Mouse (Mus musculus) heart, adult 9 months (tissue): ENCODE data around the gene Atcay.
"Not testable (repeated sequence)": the region's sequence is repeated elsewhere in the genome, so short reads cannot be mapped to it uniquely, and the experiment has no call there.

Experiments
- DNase-seq, 2 experiments: peaks; one replicate each; pipeline ENCODE4 v3.0.0; 2022; ENCODE audit warnings: low spot score in 2 of 2

The Atcay gene

DNA sequence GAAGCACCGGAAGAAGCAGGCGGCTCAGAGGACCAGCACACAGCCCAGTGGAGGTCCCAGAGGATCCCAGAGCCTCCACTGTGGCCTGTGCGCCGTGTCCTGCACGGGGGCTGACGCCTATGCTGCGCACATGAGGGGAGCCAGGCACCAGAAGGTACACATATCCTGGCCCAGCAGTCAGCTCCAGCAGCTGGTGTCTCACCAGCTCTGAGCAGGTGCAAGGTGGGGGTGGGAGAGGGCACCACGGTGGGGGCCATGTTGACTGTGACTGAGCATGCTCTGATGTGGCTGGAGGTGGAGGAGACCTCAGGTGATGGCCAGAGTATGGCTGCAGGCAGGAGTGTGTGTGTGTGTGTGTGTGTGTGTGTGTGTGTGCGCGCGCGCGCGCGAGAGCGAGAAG, 11.4 kb upstream of the Atcay start:
- no peak for DNase-seq

DNA sequence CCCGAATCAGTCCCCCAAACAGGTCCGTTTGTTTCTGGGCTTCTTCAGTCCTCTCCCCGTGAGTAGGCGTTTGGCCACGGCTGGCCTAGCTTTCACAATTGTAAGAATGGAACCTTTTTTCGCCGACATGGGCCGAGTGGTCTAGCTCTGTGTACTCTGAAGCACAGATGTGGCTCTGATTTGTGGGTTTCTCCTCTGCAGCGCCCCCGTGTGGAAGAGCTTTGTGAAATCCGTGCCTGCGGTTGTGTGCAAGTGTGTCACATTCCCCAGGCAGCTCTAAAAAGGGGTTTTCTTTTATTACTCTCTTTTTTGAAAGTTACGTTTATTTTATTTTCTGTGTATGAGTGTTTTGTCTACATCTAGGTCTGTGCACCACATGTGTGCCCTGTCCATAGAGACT, 10.2 kb upstream of the Atcay start:
- no peak for DNase-seq

DNA sequence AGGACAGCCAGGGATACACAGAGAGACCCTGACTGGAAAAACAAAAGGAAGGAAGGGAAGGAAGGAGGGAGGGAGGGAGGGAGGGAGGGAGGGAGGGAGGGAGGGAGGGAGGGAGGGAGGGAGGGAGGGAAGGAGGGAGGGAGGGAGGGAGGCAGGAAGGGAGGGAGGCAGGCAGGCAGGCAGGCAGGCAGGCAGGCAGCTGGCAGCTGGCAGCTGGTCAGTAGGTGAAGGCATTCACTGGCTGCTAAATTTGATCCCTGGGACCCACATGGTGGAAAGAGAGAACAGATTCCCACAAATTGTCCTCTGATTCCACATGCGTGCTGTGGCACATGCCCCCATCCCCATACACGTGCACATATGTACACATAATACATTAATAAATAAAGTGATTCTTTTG, 8.0 kb upstream of the Atcay start:
- no peak for DNase-seq

DNA sequence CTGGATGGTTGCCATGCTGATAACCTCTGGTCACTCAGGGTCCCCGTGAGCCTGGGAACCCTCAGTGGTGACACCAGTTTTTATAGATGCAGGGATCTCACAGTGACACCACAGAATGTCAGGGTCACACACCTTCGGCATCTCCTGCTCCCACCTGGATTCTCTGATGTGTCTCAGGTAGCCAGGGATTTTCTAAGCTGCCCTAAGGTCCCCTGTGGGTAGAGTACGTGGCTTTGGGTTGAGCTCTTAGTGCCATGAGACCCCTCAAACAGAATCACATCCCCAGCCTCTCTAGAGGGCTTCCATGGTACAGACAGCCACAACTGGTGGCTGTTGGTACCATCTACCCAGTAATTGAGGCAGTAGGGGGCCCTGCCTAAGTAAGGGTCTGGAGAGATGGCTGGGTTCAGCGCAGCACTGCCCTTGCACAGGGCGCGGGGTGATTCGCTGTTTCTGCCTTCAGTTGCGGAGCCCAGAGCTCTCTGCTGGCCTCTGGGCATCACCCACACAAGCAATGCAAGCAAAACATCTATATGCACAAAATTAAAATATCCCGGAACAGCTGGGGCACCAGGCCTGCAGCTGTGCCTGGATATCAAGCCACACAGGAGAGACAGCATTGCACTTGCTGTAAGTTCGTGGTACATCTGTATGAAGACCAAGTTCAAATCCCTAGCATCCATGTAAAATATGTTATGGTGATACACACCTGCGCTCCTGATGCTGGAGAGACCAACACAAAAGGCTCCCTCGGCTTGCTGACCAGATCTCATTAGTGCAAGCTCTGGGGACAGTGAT, 6.0 kb upstream of the Atcay start:
- no peak for DNase-seq

DNA sequence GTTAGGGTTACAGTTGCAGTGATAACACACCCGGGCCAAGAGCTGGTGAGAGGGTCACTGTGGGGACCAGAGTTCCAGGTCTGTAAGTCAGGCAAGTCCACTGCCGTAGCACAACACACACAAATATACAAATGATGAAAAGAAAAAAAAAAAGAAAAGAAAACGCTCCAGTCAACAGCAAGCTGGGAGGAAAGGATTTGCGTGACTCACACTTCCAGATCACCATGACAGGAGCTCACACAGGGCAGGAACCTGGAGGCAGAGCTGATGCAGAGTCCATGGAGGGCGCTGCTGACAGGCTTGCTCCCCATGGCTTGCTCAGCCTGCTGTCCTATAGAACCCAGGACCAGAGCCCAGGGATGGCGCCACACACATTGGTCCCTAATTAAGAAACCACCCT, 3.6 kb upstream of the Atcay start:
- no peak for DNase-seq

DNA sequence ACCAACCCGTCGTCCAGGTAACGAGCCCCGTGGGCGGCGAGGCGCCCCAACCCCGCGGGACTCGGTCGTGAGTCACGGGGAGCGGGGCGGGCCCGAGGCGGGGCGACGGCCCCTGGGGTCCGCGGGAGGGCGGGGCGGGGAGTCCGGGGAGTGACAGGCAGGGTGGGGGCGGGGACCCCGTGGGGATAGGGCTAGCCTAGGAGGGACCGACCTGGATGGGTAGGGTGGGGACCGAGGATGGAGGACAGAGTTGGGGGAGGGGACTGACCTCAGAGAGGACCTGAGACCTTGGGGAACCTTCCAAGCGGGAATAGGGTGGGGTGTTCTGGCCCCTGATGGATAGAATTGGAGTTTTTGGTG, 2.6 kb upstream of the Atcay start:
- DNase-seq: no peak

DNA sequence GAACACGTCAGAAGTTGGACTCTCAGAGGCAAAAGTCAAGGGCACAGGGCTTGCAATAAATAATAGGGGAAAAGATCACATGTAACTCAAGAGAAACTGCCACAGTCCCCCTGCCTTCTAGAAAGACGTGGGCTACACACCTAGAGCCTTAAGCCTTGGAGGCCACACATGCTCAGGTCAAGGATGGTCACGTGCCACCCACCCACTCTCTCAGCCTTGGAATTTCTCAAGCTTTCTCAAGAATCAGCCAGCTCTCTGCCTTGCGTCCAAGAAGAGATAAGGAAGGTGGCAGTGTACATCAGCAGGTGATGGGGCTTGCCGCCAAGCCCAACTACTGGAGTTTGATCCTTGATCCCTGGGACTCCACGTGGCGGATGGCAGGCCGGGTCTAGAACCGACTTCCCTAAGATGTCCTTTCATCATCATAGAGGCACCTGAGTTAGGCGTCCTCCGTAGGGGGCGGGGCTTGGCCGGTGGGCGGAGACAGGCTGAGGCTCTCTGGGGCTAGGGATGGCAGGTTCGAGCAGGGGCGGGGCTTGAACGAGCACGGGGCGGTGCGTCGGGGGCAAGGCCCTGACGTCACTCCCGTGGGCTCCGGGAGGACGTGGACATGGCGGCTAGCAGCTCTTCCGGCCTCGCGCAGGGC, 2.1 kb upstream of the Atcay start, which contains the start of gene Zfr2:
Gene Zfr2, plus strand, starts transcription at position 576 of the 646 bp plus-strand sequence.
- DNase-seq: peak; percentile 76 to 77

DNA sequence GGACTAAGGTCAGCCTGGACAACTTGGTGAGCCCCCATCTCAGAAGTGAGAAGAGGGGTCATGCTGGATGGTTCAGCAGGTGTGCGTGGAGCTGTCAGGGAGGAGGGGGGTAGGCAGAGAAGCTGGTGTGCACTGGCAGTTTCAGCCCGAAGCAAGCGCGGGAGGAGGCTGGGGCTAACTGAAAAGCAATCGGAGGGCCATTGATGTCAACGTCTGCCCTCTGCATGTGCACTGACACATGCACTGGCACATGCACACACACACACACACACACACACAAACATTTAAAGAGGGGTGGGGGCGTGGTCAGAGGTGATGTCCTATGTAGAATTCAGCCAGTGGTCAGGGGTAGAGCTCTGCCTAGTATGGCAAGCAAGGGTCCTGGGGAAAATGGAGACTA, 803 bp upstream of the Atcay start:
- DNase-seq: no peak

DNA sequence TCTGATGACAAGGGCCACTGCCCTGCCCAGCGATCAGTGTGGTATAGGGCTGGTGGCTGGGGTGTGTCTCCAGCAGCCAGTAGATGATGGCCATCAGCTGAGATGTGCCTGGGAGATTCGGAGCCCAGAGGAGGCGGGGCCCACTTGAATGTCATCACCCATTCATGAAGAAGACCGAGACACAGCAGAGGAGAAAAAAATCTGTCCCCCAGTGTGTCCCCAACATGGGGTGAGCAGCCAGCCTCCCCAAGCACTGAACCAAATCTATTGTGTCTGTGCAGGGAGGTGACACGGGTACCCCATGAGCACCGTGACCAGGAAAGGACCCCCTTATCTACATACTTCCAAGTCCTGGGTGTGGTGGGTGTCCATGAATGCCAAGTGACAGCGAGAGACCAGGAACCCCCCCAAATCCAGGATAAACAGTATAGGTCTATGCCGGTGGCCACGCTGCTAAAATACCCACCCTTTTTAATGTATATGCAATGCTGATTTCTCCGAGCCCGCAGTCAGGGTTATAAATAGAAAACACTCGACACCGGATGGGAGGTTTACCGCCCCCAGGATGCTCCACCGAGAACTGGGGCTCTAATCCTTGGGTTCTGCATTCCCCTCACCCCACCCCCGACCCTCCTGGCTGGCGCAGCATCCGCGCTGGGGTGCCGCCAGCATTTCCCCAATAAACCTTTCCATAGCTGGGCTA, 747 bp downstream of the Atcay start:
- no peak for DNase-seq

DNA sequence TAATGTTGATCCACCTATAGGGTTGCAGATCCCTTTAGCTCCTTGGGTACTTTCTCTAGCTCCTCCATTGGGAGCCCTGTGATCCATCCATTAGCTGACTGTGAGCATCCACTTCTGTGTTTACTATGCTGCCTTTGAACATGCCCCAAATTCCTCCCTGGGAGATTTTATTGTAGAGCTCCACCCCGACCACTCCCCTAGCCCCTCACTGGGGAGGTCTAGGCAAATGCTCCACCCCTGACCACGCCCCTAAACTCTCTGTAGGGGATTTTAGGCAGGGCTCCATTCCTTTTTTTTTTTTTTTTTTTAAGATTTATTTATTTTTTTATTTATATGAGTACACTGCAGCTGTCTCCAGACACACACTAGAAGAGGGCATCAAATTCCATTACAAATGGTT, 6.9 kb downstream of the Atcay start:
- not testable (repeated sequence) for DNase-seq

DNA sequence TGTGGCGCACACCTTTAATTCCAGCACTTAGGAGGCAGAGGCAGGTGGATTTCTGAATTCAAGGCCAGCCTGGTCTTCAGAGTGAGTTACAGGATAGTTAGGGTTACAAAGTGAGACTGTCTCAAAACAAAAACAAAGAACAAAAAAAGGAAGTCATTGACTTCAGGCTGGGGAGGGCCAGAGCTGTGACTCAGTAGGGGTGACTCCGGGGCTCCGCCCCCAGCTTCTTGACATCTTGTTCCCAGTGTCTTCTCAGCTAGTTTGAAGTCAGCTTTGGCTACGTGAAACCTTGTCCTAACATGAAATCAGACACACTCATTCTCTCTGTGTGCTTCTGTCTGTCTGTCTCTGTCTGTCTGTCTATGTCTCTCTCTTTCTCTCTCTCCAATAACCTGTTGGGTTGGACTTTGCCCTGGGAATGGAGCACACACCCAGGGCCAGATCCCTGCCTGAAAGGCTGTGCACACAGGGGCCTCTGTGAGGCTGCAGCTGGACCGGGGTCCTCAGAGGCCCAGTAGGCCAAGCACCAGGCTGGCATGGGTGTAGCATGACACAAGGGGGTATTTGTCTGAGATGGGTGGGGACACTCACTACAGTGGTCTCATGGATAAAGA, 9.1 kb downstream of the Atcay start:
- no peak for DNase-seq

DNA sequence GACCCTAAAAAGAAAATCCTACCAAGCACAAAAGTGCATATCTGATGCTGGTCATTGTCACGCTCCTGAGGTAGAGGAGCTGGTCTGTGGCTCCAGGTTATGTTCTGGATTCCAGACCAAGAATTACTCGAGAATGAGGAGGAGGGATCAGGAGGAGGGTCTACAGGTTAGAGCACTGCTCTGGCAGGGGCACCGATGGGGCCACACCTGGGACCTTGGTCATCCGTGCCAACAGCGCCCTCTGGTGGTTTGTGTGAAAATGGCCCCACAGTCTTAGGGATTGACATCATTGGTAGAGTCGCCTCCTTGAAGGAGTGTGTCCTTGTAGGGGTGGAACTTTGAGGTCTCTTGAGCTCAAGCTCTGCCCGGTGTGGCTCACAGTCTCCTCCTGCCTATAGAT, 12.7 kb downstream of the Atcay start:
- peak in 1 of 2 experiments; percentile 44 for DNase-seq

DNA sequence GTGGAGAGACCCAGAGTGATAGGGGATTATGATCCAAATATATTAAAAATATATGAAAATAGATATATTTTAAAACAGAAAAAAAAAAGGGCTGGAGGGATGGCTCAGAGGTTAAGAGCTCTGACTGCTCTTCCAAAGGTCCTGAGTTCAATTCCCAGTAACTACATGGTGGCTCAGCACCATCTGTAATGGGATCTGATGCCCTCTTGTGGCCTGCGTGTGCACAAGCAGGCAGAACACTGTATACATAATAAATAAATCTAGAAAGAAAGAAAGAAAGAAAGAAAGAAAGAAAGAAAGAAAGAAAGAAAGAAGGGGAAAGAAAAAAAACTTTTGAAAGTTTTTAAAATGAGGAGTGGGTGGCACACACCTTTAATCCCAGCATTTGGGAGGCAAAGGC, 13.4 kb downstream of the Atcay start:
- not testable (repeated sequence) for DNase-seq

DNA sequence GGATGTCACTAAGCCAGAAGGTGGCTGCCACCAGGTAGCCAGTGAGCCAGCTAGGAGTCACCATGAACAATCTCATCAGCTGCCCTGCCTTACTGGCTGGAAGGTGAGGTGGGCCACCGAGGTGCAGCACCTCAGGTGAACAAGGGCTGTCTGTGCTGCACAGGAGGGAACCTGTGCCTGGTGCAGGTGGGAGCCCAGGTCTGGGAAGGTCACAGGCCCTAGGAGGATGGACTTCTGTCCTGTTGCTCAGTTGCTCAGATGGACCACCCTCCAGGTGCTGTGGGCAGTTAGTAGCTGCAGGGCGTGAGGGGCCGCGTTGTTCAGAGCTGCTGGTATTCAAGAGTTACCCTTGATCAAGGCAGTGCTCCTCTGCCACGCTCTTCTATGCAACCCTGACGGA, 13.8 kb downstream of the Atcay start:
- DNase-seq: no peak

DNA sequence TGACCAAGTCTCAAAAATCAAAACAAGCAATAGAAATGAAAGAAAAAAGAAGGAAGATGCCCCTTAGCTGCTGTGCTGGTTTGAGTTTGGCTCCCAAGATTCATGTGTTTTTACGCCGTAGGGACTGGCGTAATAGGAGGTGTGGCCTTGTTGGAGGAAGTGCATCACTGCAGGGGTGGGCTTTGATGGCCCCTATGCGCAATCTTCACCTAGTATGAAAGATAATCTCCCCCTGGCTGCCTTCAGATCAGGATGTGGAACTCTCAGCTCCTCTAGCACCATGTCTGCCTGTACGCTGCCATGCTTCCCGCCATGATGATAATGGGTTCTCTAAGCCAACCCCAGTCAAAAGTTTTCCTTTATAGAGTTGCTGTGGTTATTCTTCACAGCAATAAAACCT, 14.4 kb downstream of the Atcay start:
- DNase-seq: no peak

DNA sequence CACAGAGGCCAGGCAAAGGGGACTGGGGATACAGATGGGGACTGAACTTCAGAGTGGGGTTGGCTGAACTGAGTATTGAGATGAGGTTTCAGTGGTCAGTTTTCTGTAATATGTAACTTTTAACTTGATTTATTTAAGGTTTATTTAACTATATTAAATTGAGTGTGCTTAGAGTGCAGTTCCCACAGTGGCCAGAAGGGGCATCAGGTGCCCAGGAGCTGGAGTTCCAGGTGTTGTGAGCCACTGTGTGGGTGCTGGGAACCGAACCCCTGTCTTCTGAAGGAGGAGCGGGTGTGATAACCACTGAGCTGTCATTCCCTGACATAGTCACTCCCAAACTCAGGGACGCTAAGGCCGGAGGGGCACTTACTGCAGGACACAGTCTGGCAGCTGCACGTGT, 20.5 kb downstream of the Atcay start:
- no peak for DNase-seq

DNA sequence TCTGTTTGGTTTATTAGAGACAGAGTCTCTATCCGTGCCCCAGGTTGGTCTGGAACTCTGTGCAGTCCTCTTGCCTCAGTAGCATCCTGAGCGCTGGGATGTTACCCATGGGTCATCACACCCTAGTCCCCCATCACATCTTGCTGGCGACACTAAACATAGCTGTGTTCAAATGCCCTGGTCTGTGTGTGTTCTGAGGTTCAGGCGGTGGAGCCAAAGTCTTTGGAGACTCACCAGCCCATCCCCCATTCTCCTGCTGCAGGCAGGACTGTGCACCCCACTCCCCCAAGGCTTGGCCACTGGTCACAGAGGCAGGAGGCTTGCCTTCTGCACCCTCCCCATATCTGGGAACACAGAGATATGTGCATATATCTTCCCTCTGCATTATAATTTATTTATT, 26.5 kb downstream of the Atcay start:
- DNase-seq: peak in 1 of 2 experiments; percentile 7

DNA sequence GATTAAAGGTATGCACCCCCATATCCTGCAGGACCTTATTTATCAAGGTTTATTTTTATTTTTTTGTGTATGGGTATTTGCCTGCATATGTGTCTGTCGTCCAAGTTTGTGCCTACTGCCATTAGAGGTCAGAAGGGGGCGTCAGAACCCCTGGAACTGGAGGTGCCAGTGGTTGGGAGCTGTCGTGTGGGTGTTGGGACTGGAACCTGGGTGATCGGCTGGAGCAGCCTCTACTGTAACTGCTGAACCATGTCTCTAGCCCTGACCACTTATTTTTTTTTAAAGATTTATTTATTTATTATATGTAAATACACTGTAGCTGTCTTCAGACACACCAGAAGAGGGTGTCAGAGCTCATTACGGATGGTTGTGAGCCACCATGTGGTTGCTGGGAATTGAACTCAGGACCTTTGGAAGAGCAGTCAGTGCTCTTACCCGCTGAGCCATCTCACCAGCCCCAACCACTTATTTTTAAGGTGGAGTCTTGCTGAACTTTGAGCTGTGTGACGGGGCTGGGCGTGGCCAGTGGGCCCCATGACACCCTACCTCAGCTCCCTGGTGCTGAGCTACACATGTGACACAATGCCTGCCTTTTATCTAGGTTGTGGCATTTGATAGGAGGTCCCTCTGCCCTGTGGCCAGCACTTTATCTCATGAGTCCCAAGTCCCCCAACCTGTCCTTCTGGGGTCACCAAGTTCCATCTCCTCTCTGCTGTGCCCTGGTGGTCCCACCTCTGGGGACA, 27.5 kb downstream of the Atcay start:
- DNase-seq: peak in 1 of 2 experiments; percentile 41

DNA sequence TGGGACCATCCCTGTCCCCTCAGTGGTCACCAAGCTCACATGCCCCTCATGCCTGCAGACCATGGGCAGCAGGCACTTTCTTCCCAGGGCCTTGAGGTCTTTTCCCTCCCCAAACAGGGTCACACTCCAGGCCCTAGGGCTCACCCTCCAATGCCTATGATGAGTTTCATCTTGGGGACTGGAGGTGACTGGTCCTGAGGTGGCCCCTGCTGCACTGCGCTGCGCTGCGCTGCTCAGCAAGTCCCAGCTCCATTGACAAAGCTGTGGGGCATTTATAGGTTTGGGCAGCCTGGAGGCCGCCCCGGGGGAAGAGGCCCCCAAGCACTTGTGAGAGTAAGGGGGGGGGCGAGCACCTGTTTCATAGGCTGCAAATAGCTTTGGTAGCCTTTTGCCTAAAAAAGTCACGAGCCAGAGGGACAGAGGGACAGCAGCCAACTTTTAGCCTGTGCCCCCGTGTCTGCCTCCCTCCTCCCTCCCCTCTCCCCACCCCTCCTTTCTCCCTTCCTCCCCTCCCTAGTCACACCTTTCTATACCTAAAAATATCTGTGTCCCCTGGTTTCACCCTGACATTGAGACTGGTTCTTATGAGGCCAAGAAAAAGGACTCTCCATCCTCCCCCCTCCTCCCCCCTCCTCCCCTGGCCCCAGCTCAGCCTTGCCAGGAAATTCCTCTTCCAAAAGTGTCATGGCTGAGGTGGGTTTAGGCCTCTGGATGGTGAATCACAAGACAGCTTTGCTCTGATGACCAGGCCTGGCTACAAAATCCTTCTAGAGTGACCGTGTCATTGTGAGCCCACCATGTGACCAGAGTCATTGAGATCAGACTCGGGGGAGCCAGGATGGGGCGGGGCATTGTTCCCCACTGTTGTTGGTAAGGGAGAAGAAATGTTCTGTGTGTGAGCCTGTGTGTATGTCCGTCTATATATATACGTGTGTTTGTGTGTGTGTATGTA, 28.6 kb downstream of the Atcay start, which contains the start of gene Nmrk2:
Gene Nmrk2, minus strand, starts transcription at position 245 of the 952 bp plus-strand sequence.
- DNase-seq: peak in 1 of 2 experiments; percentile 71

DNA sequence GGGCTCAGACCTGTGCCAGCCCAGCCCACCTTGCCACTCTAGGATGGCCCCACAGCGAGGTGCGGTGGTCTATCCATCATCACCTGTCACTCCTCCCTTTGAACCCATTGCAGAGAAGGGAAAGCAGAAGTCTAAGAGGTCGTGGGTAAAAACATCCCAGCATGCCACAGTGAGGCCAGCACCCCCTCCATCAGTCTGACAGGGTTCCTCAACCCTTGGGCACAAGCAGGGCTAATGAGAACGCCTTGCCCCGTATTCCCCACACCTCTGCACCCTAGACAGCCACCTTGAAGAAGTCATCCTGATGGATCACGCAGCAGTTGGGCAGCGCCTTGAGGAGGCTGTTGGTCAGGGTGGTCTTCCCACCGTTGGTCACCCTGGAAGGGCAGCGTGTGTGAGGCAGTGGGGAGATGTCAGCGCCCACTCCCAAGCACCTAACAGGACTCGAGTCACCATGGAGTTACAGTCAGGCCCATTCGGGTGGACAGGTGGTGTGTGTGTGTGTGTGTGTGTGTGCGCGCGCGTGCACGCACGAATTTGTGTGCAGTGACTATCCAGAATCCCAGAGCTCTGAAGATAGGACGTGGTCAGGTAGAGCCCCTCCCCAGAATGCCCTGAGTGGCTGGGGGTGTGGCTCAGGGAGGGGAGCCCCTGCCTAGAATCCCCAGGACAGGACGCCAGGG, 29.9 kb downstream of the Atcay start:
- DNase-seq: peak in 1 of 2 experiments; percentile 19
